Mouse (Mus musculus): Measurements from ENCODE around the gene Rbfox1. TPM values are rescaled to one million over a fixed set of nuclear protein-coding genes. Genes with fewer than 3 reads are reported as not detected.

Rbfox1 gene
- polyA plus RNA-seq, 1 experiment from 2014 or later: 13.9 TPM

GRCm38 (mm10) chr16:7075749-7076148, 1190.6 kb downstream of the Rbfox1 start:
- no peak for DNase-seq (ENCODE audit: low spot score)
- Histone ChIP-seq H3K36me3 (ENCODE audit: control insufficient read depth, insufficient read depth, low read length) (no peaks in the 10 kb centered on the region), H3K4me3 (ENCODE audit: low read depth, low read length) (no peak overlapping the region), H3K9ac (ENCODE audit: low read depth, low read length) (no peak overlapping the region), H3K9me3 (ENCODE audit: control insufficient read depth, low read length) (no peaks in the 10 kb centered on the region), H3K4me2 (ENCODE audit: low read depth, low read length) (no peak overlapping the region), H3K4me1 (ENCODE audit: control insufficient read depth, insufficient read depth, low read length) (no peaks in the 10 kb centered on the region), H3K27ac (replicated peaks; ENCODE audit: low read depth, low read length) (no peak overlapping the region), H3K27me3 (replicated peaks; ENCODE audit: control insufficient read depth, insufficient read depth, low read length) (no peaks in the 10 kb centered on the region)
- no peak for ATAC-seq (ENCODE audit: low read depth)
- 84% methylated on average over 6 of the region's 6 CpGs for WGBS

DNA sequence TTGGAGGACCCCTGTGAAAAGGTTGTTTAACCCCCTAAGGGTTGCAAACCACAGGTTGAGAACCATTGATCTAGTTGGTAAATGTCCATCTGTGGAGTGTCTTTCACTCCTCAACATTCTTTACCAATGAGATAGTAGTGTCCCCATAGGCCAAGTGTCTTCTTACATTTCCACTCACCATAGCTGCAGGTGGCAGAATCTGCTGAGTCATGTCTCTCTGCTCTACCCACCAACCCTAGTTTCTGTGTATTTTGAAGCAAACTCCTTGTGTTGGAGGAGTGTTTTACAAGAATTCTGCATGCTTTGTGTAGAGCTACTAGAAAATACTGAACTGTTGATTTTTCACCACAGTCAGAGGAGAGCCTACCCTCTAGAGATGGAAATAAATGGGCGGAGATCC, 1191.2 kb downstream of the Rbfox1 start:
- no peaks in the 10 kb centered on the region for H3K9me3 ChIP-seq (ENCODE audit: control insufficient read depth, low read length)
- H3K27ac ChIP-seq (replicated peaks; ENCODE audit: low read depth, low read length): no peak overlapping the region
- no peaks in the 10 kb centered on the region for H3K36me3 ChIP-seq (ENCODE audit: control insufficient read depth, insufficient read depth, low read length)
- H3K4me2 ChIP-seq (ENCODE audit: low read depth, low read length): no peak overlapping the region
- no peaks in the 10 kb centered on the region for H3K27me3 ChIP-seq (replicated peaks; ENCODE audit: control insufficient read depth, insufficient read depth, low read length)
- H3K4me3 ChIP-seq (ENCODE audit: low read depth, low read length): no peak overlapping the region
- ATAC-seq (ENCODE audit: low read depth) (no peak), DNase-seq (ENCODE audit: low spot score) (no peak)
- no peak overlapping the region for H3K9ac ChIP-seq (ENCODE audit: low read depth, low read length)
- WGBS: 92% methylated on average over 1 of the region's 1 CpGs
- H3K4me1 ChIP-seq (ENCODE audit: control insufficient read depth, insufficient read depth, low read length): no peaks in the 10 kb centered on the region

GRCm38 (mm10) chr16:7076707-7077106, 1191.6 kb downstream of the Rbfox1 start:
- H3K4me1 ChIP-seq (ENCODE audit: control insufficient read depth, insufficient read depth, low read length): no peaks in the 10 kb centered on the region
- no peaks in the 10 kb centered on the region for H3K36me3 ChIP-seq (ENCODE audit: control insufficient read depth, insufficient read depth, low read length)
- H3K27me3 ChIP-seq (replicated peaks; ENCODE audit: control insufficient read depth, insufficient read depth, low read length): no peaks in the 10 kb centered on the region
- no peaks in the 10 kb centered on the region for H3K9me3 ChIP-seq (ENCODE audit: control insufficient read depth, low read length)
- no peak overlapping the region for H3K4me2 ChIP-seq (ENCODE audit: low read depth, low read length)
- ATAC-seq (ENCODE audit: low read depth) (no peak), DNase-seq (ENCODE audit: low spot score) (no peak)
- H3K4me3 ChIP-seq (ENCODE audit: low read depth, low read length): no peak overlapping the region
- 93% methylated on average over 3 of the region's 3 CpGs for WGBS
- no peak overlapping the region for H3K27ac ChIP-seq (replicated peaks; ENCODE audit: low read depth, low read length)
- H3K9ac ChIP-seq (ENCODE audit: low read depth, low read length): no peak overlapping the region

DNA sequence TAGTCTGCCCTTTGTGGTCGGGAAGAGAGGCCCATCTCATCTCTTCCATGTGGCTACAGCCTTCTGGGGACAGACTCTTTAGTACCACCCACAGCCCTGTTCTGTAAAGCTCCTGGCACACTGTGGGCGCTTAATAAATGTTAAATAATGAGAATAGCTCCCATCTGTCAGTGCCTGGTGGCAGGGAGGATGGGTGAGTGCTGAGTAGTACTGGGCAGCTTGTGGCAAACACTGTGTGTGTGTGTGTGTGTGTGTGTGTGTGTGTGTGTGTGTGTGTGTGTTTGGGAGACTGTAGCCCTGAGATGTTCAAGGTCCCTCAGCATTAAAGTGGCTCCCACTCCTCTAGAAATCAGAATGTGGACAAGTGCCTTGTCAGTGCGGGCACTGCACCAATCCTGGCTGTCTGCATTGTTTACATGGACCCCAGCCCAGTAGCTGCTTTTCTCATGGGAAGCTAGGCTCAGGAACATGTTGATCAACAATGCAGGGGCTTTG, 1196.0 kb downstream of the Rbfox1 start:
- Histone ChIP-seq H3K9ac (ENCODE audit: low read depth, low read length) (no peak overlapping the region), H3K9me3 (ENCODE audit: control insufficient read depth, low read length) (no peaks in the 10 kb centered on the region), H3K27ac (replicated peaks; ENCODE audit: low read depth, low read length) (no peak overlapping the region), H3K4me3 (ENCODE audit: low read depth, low read length) (no peak overlapping the region), H3K27me3 (replicated peaks; ENCODE audit: control insufficient read depth, insufficient read depth, low read length) (no peaks in the 10 kb centered on the region), H3K4me2 (ENCODE audit: low read depth, low read length) (no peak overlapping the region), H3K4me1 (ENCODE audit: control insufficient read depth, insufficient read depth, low read length) (no peaks in the 10 kb centered on the region), H3K36me3 (ENCODE audit: control insufficient read depth, insufficient read depth, low read length) (no peaks in the 10 kb centered on the region)
- 68% methylated on average over 3 of the region's 3 CpGs for WGBS
- no peak for DNase-seq (ENCODE audit: low spot score)
- no peak for ATAC-seq (ENCODE audit: low read depth)

GRCm38 (mm10) chr16:7081684-7082255, 1196.6 kb downstream of the Rbfox1 start:
- DNase-seq (ENCODE audit: low spot score): no peak
- no peak for ATAC-seq (ENCODE audit: low read depth)
- H3K4me1 ChIP-seq (ENCODE audit: control insufficient read depth, insufficient read depth, low read length): no peaks in the 10 kb centered on the region
- H3K4me3 ChIP-seq (ENCODE audit: low read depth, low read length): no peak overlapping the region
- H3K27ac ChIP-seq (replicated peaks; ENCODE audit: low read depth, low read length): no peak overlapping the region
- 80% methylated on average over 5 of the region's 5 CpGs for WGBS
- no peaks in the 10 kb centered on the region for H3K36me3 ChIP-seq (ENCODE audit: control insufficient read depth, insufficient read depth, low read length)
- H3K27me3 ChIP-seq (replicated peaks; ENCODE audit: control insufficient read depth, insufficient read depth, low read length): no peaks in the 10 kb centered on the region
- H3K9me3 ChIP-seq (ENCODE audit: control insufficient read depth, low read length): no peaks in the 10 kb centered on the region
- H3K9ac ChIP-seq (ENCODE audit: low read depth, low read length): no peak overlapping the region
- no peak overlapping the region for H3K4me2 ChIP-seq (ENCODE audit: low read depth, low read length)

GRCm38 (mm10) chr16:7083937-7084336, 1198.8 kb downstream of the Rbfox1 start:
- Histone ChIP-seq H3K36me3 (ENCODE audit: control insufficient read depth, insufficient read depth, low read length) (no peaks in the 10 kb centered on the region), H3K4me3 (ENCODE audit: low read depth, low read length) (no peak overlapping the region), H3K27ac (replicated peaks; ENCODE audit: low read depth, low read length) (no peak overlapping the region), H3K9me3 (ENCODE audit: control insufficient read depth, low read length) (no peaks in the 10 kb centered on the region), H3K4me2 (ENCODE audit: low read depth, low read length) (no peak overlapping the region), H3K9ac (ENCODE audit: low read depth, low read length) (no peak overlapping the region), H3K4me1 (ENCODE audit: control insufficient read depth, insufficient read depth, low read length) (no peaks in the 10 kb centered on the region), H3K27me3 (replicated peaks; ENCODE audit: control insufficient read depth, insufficient read depth, low read length) (no peaks in the 10 kb centered on the region)
- ATAC-seq (ENCODE audit: low read depth): no peak
- DNase-seq (ENCODE audit: low spot score): no peak
- 86% methylated on average over 2 of the region's 2 CpGs for WGBS

DNA sequence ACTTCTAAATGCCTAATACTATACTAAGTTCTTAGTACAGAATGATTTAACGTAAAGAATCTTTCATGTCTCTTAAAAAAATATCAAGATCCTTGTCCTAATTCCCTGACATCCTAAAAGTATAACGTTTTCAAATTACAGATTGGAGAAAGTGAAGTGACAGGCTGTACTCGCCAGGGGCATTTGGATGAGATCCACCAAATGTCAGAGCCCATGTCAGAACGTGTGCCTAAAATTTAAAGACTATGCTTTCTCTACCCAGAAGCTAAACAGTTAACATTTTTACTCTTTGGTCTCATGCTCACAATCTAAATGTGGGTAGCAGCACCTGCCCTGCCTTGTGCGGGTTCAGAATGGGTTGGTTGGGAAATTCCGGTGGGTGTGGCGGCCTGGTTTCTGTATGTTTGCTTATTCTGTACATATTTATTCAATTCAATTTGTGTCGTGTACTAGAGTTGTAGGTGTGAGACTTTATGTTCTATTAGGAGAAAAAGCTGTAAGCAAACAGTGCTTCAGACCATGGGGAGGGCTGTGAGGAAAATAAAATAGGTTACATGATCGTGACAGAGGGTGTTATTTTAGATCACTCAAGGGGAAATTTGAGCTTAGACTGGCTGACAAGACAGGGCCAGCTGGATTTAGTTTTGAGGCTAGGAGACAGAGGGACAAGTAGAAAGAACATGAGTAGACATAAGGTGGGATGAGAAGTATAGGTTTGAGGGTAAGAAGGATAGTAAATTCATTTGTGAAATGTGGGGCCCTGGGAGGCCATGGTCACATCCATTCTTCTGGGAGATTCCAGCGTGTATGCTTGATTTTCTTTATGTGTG, 1203.7 kb downstream of the Rbfox1 start:
- Histone ChIP-seq H3K4me2 (ENCODE audit: low read depth, low read length) (no peak overlapping the region), H3K4me3 (ENCODE audit: low read depth, low read length) (no peak overlapping the region), H3K27me3 (replicated peaks; ENCODE audit: control insufficient read depth, insufficient read depth, low read length) (no peaks in the 10 kb centered on the region), H3K9me3 (ENCODE audit: control insufficient read depth, low read length) (no peaks in the 10 kb centered on the region), H3K9ac (ENCODE audit: low read depth, low read length) (no peak overlapping the region), H3K27ac (replicated peaks; ENCODE audit: low read depth, low read length) (no peak overlapping the region; the same call in 1 of the 2 replicates), H3K36me3 (ENCODE audit: control insufficient read depth, insufficient read depth, low read length) (no peaks in the 10 kb centered on the region), H3K4me1 (ENCODE audit: control insufficient read depth, insufficient read depth, low read length) (no peaks in the 10 kb centered on the region)
- DNase-seq (ENCODE audit: low spot score) (peak; percentile 37), ATAC-seq (ENCODE audit: low read depth) (peak; percentile 72; the same call in 1 of the 2 replicates)
- 55% methylated on average over 10 of the region's 10 CpGs for WGBS

DNA sequence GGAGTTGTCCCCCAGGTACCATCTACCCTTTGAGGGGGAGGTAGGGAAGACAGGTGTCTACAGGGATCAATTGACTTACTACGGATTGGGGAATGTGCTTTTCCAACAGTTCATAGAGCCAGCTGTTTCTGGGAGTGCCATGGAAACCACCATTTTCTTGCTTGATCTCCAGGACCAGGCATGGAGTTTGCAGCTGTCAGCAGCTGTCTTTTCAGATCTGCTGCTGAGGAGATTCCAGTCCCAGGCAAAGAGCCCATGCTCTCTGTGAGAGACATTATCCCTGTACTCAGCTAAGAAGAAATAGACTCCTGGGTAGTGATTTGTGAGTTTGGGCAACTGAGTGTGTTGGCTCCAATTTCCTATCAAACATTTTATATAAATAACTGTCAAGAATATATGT, 1204.3 kb downstream of the Rbfox1 start:
- no peak overlapping the region for H3K9ac ChIP-seq (ENCODE audit: low read depth, low read length)
- peak; percentile 68 for DNase-seq (ENCODE audit: low spot score)
- 67% methylated on average over 1 of the region's 1 CpGs for WGBS
- H3K4me1 ChIP-seq (ENCODE audit: control insufficient read depth, insufficient read depth, low read length): no peaks in the 10 kb centered on the region
- no peaks in the 10 kb centered on the region for H3K36me3 ChIP-seq (ENCODE audit: control insufficient read depth, insufficient read depth, low read length)
- ATAC-seq (ENCODE audit: low read depth): peak; percentile 72; the same call in 1 of the 2 replicates
- no peak overlapping the region for H3K4me2 ChIP-seq (ENCODE audit: low read depth, low read length)
- no peak overlapping the region for H3K4me3 ChIP-seq (ENCODE audit: low read depth, low read length)
- H3K9me3 ChIP-seq (ENCODE audit: control insufficient read depth, low read length): no peaks in the 10 kb centered on the region
- no peaks in the 10 kb centered on the region for H3K27me3 ChIP-seq (replicated peaks; ENCODE audit: control insufficient read depth, insufficient read depth, low read length)
- H3K27ac ChIP-seq (replicated peaks; ENCODE audit: low read depth, low read length): no peak overlapping the region; the same call in 1 of the 2 replicates

Data from embryonic facial prominence, embryonic 14.5 days (tissue).